Mouse (Mus musculus): ENCODE data around the gene Faah.

GRCm38 (mm10) chr4:115954656-115955493 lies 62.9 kb downstream of the Faah start:
- TF ChIP-seq POLR2A (IDR thresholded peaks at IDR 0.05; ENCODE audit: borderline replicate concordance, extremely low read depth, insufficient read depth, insufficient read length, poor library complexity, severe bottlenecking) (no peak), CTCF (IDR thresholded peaks at IDR 0.05; ENCODE audit: borderline replicate concordance, extremely low read depth, insufficient read depth, insufficient read length) (no peak)
